Mouse (Mus musculus): ENCODE measurements at regions not wholly inside any gene's neighbourhood (a gene's known extent, or its start where the extent isn't known, plus 50 kb on each side); places are given as distances from the start of the nearest gene placed in this dataset.
"Not testable (repeated sequence)": the region's sequence is repeated elsewhere in the genome, so short reads cannot be mapped to it uniquely, and the experiment has no call there.

DNA sequence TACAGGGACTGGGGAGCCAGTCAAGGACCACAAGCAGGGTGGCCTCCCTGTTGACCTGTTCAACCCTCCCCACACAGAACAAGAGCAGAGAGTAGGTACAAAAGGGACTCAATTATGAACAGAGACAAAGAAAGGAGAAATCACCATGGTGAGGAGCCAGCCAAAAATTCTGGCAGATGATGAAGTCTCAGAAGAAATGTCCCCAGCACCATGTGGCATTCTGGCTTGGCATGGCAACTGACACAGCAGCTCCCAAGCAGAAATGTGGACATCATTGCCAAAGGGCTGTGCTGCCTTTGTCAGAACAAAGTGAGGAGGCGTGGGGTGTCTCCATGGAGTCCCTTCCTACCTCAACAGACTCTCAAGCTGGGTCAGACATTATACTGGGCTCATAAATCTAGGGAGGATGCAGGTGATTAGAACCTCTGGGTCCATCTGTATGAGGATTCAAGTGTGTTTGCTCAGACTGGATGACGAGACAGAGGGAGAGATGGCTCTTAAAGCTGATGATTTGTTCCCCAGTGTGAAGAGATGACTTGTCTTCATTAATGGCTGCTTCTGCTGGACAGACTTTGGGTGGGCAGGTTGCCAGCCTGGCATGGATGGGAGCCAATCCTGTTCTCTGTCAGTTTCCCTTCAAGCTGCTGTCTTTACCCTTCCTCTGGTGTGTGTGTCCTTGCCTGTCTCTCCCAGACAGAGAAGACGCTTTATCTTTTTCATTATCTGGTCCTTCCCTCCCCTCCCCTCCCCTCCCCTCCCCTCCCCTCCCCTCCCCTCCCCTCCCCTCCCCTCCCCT is 120.5 kb upstream of the Fhl2 start:
- Histone ChIP-seq H3K9ac (ENCODE audit: low read length) (no peak overlapping the region), H3K27me3 (ENCODE audit: control insufficient read depth, insufficient read depth, low read length) (no peaks in the 10 kb centered on the region), H3K4me1 (replicated peaks; ENCODE audit: control insufficient read depth, insufficient read depth, low read length) (no peaks in the 10 kb centered on the region), H3K4me3 (ENCODE audit: low read depth, low read length) (no peak overlapping the region), H3K36me3 (ENCODE audit: control insufficient read depth, insufficient read depth, low read length) (no peaks in the 10 kb centered on the region), H3K27ac (ENCODE audit: low read depth, low read length) (no peak overlapping the region), H3K9me3 (ENCODE audit: control insufficient read depth, low read length) (no peaks in the 10 kb centered on the region), H3K4me2 (ENCODE audit: low read depth, low read length, severe bottlenecking) (no peak overlapping the region)
- 81% methylated on average over 3 of the region's 3 CpGs for WGBS
- no peak for DNase-seq (ENCODE audit: low spot score)
- ATAC-seq (replicated peaks; ENCODE audit: low FRiP score) = no peak

DNA sequence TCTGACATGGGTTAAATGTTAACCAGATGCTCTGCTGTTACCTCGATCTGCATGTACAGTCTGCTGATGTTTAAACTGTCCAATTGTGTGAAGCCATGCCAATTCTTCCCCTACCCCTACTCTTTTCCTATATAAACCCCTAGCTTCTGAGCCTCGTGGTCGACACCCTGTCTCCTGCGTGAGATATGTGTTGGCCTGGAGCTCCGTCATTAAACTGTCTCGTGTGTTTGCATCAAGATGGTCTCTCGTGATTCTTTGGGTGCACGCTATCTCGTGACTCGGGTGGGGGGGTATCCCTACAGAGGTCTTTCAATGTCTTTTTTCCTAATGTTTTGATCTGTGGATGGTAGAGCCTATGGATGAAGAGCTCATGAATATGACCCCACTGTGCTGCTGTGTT is 110.9 kb upstream of the Nck2 start:
- not testable (repeated sequence) for DNase-seq (ENCODE audit: low spot score); H3K4me1 ChIP-seq (replicated peaks; ENCODE audit: control insufficient read depth, insufficient read depth, low read length); H3K36me3 ChIP-seq (ENCODE audit: control insufficient read depth, insufficient read depth, low read length); H3K27ac ChIP-seq (ENCODE audit: low read depth, low read length); H3K27me3 ChIP-seq (ENCODE audit: control insufficient read depth, insufficient read depth, low read length); H3K4me2 ChIP-seq (ENCODE audit: low read depth, low read length, severe bottlenecking); H3K9me3 ChIP-seq (ENCODE audit: control insufficient read depth, low read length); H3K9ac ChIP-seq (ENCODE audit: low read length); H3K4me3 ChIP-seq (ENCODE audit: low read depth, low read length); ATAC-seq (replicated peaks; ENCODE audit: low FRiP score)
- WGBS = 97% methylated on average over 10 of the region's 10 CpGs

DNA sequence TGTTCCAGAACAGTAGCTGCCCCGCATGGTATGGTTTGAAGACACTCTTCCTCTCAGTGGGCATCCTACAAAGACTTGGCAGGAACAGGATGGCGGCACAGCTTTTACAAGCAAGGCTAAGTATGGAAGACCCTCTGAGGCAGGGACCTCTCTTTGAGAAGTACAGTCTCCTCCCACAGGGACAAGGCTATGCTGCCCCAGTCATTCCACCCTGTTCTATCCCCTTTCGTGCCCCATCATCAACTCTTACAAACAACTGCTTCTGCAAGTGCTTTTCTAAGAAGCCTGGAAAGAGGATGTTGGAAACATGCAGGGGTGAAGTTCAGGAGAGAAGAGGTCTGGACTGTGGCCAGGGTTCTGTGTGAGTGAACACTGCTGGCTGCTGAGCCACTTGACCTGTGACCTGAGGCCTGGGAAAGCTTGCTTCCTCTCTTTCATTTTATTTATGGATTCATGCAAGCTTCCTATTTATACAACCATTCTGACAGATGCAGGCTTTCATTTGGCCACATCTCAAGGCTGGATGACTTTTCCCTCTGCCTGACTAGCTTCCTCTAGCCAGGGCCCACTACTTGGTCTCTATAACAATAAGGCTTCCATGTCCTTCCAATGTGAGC is 107.1 kb upstream of the Nck2 start:
- Histone ChIP-seq H3K9ac (ENCODE audit: low read length) (no peak overlapping the region), H3K27ac (ENCODE audit: low read depth, low read length) (no peak overlapping the region), H3K9me3 (ENCODE audit: control insufficient read depth, low read length) (no peaks in the 10 kb centered on the region; the same call in 1 of the 2 replicates), H3K36me3 (ENCODE audit: control insufficient read depth, insufficient read depth, low read length) (no peaks in the 10 kb centered on the region), H3K4me3 (ENCODE audit: low read depth, low read length) (no peak overlapping the region), H3K4me1 (replicated peaks; ENCODE audit: control insufficient read depth, insufficient read depth, low read length) (no peaks in the 10 kb centered on the region), H3K27me3 (ENCODE audit: control insufficient read depth, insufficient read depth, low read length) (no peaks in the 10 kb centered on the region), H3K4me2 (ENCODE audit: low read depth, low read length, severe bottlenecking) (no peak overlapping the region)
- WGBS = 83% methylated on average over 3 of the region's 3 CpGs
- ATAC-seq (replicated peaks; ENCODE audit: low FRiP score) = no peak
- no peak for DNase-seq (ENCODE audit: low spot score)

DNA sequence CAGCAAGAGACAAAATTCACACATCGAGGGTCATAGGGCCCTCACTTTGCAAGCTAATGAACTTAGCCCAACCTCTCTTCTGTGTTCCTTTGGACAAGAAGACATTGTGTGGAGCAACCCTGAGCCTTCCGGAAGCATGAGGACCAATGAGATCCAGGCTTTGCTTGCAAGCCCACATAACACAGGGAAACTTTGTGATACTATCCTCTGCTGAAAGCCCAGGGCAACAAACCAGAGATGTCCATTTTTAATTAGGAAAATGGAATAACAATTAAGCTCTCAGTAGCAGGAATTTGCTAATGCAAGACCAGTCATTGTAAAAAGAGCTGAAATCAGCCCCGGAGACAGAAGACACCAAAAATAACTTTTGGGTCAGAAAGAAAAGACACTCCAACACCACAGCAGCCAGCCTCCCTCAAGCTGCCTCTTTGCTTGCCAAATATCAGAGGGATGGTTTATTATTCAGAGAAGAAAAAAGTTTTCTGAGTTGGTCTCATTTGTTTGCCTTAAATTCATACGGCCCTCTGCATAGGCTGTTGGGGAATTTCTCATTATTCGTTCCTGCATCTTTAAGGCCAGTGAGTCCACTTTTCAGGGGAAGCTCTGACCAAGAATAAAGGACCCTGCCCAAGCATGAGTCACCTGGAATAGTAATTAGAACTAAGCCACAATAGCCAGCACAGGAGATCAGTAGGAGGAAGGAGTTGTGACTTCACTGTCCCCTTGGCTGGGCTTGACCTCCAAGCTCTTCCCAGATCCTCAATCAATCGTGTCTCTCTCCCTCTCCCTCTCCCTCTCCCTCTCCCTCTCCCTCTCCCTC is 106.1 kb upstream of the Nck2 start:
- H3K36me3 ChIP-seq (ENCODE audit: control insufficient read depth, insufficient read depth, low read length) = no peaks in the 10 kb centered on the region
- 71% methylated on average over 6 of the region's 6 CpGs for WGBS
- DNase-seq (ENCODE audit: low spot score) = no peak
- H3K27me3 ChIP-seq (ENCODE audit: control insufficient read depth, insufficient read depth, low read length) = no peaks in the 10 kb centered on the region
- H3K27ac ChIP-seq (ENCODE audit: low read depth, low read length) = no peak overlapping the region
- no peak overlapping the region for H3K4me2 ChIP-seq (ENCODE audit: low read depth, low read length, severe bottlenecking)
- H3K4me1 ChIP-seq (replicated peaks; ENCODE audit: control insufficient read depth, insufficient read depth, low read length) = no peaks in the 10 kb centered on the region
- ATAC-seq (replicated peaks; ENCODE audit: low FRiP score) = no peak
- no peaks in the 10 kb centered on the region for H3K9me3 ChIP-seq (ENCODE audit: control insufficient read depth, low read length)
- H3K9ac ChIP-seq (ENCODE audit: low read length) = no peak overlapping the region
- H3K4me3 ChIP-seq (ENCODE audit: low read depth, low read length) = no peak overlapping the region

DNA sequence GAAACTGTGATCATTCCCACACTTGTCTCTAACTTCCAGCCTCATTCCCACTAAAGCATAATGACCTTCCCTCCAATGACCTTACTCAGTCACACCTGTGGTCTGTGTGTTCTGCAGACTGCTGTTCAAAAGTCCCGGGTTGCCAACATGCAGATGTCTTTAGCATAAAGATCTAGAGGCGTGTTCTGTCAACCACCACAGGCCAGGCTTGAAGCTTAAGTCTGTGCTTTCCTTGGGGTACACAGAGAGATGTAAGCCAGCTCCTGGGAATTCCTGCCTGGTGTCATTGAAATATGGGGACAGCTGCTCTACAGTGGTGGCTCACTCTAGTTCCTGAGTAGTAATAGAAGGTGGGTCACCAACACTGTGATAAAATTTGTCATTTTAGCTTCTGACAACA is 101.5 kb upstream of the Nck2 start:
- Histone ChIP-seq H3K4me3 (ENCODE audit: low read depth, low read length) (no peak overlapping the region), H3K4me1 (replicated peaks; ENCODE audit: control insufficient read depth, insufficient read depth, low read length) (no peaks in the 10 kb centered on the region), H3K36me3 (ENCODE audit: control insufficient read depth, insufficient read depth, low read length) (no peaks in the 10 kb centered on the region), H3K27ac (ENCODE audit: low read depth, low read length) (no peak overlapping the region), H3K9me3 (ENCODE audit: control insufficient read depth, low read length) (no peaks in the 10 kb centered on the region), H3K27me3 (ENCODE audit: control insufficient read depth, insufficient read depth, low read length) (no peaks in the 10 kb centered on the region), H3K9ac (ENCODE audit: low read length) (no peak overlapping the region), H3K4me2 (ENCODE audit: low read depth, low read length, severe bottlenecking) (no peak overlapping the region)
- ATAC-seq (replicated peaks; ENCODE audit: low FRiP score) (no peak), DNase-seq (ENCODE audit: low spot score) (no peak)
- WGBS = 90% methylated on average over 2 of the region's 2 CpGs

DNA sequence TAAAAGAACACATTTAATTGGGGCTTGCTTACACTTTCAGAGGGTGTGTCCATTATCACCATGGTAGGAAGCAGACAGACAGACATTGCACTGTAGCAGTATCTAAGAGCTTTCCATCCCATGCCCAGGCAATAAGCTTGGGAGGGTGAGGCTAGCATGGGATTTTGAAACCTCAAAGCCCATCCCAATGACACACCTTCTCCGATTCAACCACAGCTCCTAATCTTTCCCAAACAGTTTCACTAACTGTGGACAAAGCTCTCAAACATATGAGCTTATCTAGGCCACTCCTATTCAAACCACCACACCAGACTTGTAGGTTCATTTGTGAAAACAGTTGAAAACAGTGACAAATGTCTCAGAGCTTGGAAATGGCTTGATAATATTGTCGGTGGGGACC is 101.0 kb upstream of the Nck2 start:
- H3K27ac ChIP-seq (ENCODE audit: low read depth, low read length) = no peak overlapping the region
- H3K4me3 ChIP-seq (ENCODE audit: low read depth, low read length) = no peak overlapping the region
- H3K27me3 ChIP-seq (ENCODE audit: control insufficient read depth, insufficient read depth, low read length) = no peaks in the 10 kb centered on the region
- no peak overlapping the region for H3K4me2 ChIP-seq (ENCODE audit: low read depth, low read length, severe bottlenecking)
- ATAC-seq (replicated peaks; ENCODE audit: low FRiP score) (no peak), DNase-seq (ENCODE audit: low spot score) (no peak)
- H3K36me3 ChIP-seq (ENCODE audit: control insufficient read depth, insufficient read depth, low read length) = no peaks in the 10 kb centered on the region
- no peaks in the 10 kb centered on the region for H3K4me1 ChIP-seq (replicated peaks; ENCODE audit: control insufficient read depth, insufficient read depth, low read length)
- H3K9me3 ChIP-seq (ENCODE audit: control insufficient read depth, low read length) = no peaks in the 10 kb centered on the region
- H3K9ac ChIP-seq (ENCODE audit: low read length) = no peak overlapping the region
- WGBS = 90% methylated on average over 2 of the region's 2 CpGs

DNA sequence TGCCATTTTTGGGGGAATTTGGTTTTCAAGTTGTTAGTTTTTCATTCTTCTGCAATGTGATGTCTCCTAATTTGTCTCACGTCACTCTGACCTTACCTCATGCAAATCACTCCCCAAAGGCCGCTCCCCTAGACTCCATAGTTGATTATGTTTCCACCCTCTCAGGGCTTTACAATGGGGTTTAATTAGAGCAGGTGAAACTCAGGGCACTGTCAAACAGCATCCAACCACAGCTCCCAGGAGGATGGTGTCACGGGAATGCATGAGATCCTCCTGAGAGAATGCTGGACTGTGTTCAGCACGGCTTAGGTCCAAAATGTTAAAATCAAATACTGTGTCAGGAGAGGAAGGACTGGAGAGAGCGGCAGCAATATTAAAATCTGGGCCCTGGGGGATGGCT is 100.4 kb upstream of the Nck2 start:
- Histone ChIP-seq H3K4me1 (replicated peaks; ENCODE audit: control insufficient read depth, insufficient read depth, low read length) (no peaks in the 10 kb centered on the region), H3K36me3 (ENCODE audit: control insufficient read depth, insufficient read depth, low read length) (no peaks in the 10 kb centered on the region), H3K27me3 (ENCODE audit: control insufficient read depth, insufficient read depth, low read length) (no peaks in the 10 kb centered on the region), H3K27ac (ENCODE audit: low read depth, low read length) (no peak overlapping the region), H3K4me2 (ENCODE audit: low read depth, low read length, severe bottlenecking) (no peak overlapping the region), H3K4me3 (ENCODE audit: low read depth, low read length) (no peak overlapping the region), H3K9ac (ENCODE audit: low read length) (no peak overlapping the region), H3K9me3 (ENCODE audit: control insufficient read depth, low read length) (no peaks in the 10 kb centered on the region)
- DNase-seq (ENCODE audit: low spot score) (no peak), ATAC-seq (replicated peaks; ENCODE audit: low FRiP score) (no peak)
- WGBS = 78% methylated on average over 5 of the region's 5 CpGs

DNA sequence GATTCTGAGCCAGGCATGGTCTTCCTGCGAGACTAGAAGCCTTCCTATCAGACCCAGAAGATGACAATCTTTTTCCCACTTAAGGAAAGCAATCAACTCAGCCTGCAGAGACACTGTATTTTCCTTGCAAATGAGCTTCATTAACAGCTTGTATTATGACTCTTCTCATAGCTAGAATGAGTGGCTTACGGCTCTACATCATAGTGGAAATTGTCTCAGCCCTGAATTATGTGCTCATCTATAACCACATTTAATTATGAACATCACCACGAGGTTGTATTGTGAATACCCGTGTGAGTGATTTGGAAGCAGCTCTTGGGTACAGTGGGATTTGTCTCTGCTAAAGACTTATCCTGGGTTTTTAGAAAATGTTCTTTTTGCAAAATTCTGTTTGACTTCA is 97.2 kb upstream of the Nck2 start:
- Histone ChIP-seq H3K4me3 (ENCODE audit: low read depth, low read length) (no peak overlapping the region), H3K27ac (ENCODE audit: low read depth, low read length) (no peak overlapping the region), H3K9me3 (ENCODE audit: control insufficient read depth, low read length) (no peaks in the 10 kb centered on the region), H3K36me3 (ENCODE audit: control insufficient read depth, insufficient read depth, low read length) (no peaks in the 10 kb centered on the region), H3K9ac (ENCODE audit: low read length) (no peak overlapping the region), H3K4me1 (replicated peaks; ENCODE audit: control insufficient read depth, insufficient read depth, low read length) (no peaks in the 10 kb centered on the region), H3K4me2 (ENCODE audit: low read depth, low read length, severe bottlenecking) (no peak overlapping the region), H3K27me3 (ENCODE audit: control insufficient read depth, insufficient read depth, low read length) (no peaks in the 10 kb centered on the region)
- DNase-seq (ENCODE audit: low spot score) (no peak), ATAC-seq (replicated peaks; ENCODE audit: low FRiP score) (no peak)
- WGBS = 83% methylated on average over 4 of the region's 4 CpGs
